Mouse (Mus musculus): ENCODE measurements around the gene Dclre1a.

The Dclre1a gene

DNA sequence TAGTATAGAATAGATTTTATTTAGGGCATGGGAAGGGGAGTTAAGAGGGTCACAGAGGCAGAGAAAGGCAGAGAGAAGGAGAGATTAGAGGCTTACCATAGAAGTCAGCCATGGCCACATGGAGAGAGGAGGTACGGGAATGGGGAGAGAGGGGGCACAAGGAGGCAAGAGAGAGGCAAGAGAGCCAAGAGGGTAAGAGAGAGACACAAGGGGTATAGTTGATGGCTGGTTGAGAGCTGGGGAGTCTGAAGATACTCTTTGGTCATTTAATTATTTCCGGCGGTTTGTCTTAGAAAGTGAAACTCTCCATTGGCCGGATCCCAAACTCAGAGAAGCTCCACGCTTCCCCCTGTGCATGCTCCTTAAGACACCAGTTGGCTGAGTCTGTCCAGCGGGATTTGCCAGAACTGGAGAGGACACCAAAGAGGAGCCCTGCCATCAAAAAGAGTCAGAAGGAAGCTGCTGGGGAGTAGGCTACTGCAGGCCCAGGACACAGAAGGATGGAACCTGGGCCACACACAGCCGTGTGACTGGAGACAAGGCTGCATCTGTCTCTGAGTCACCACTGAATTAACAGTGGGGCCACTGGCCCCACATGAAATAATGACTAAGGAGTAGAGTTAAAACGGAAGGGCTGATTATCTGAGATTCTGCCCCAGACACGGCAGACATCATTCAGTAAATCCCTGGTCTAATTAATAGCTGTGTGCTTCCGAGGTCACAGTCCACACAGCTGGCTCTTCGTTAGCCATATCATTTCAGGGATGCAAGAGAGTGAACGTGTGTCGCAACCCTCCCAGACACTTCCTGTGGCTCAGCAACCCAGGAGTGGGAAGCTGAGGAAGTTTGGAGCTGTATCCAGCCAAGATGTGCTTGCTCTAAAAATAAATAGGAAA, 62.4 kb downstream of the Dclre1a start:
- DNase-seq (ENCODE audit: extremely low spot score, low read depth, low spot score), result no peak

DNA sequence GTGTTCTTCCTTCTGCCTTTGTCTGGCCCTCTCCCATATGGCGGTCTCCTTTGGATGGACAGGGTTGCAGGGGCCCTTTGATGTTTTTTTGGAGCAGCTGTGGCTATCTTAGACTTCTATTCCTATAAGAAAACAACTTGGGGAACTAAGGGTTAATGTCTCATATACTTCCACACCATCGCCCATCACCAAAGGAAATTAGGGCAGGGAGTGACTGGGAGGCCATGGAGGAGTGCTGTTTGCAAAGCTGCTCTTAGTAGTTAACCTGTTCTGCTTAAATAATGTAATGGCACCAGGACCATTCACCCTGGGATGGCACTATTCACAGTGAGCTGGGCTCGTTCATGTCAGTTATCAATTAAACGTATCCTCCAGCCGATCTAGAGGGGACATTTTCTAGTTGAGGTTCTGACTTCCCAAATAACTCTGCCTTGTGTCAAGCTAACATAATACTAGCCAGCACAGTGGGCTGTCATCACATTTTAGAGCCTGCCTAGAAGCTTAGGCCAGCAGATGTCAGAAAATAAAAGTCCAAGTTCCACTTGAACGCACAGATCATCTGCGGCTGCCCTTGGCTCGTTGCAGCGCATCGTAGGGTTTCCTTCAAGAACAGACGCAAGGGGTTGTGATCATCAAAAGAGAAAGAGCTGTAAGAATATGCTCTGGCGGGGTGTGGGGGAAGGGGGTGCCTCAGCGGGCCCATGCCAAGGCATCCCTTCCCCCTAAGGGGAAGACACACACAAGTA, 63.2 kb downstream of the Dclre1a start:
- no peak for DNase-seq (ENCODE audit: extremely low spot score, low read depth, low spot score)
